Mouse (Mus musculus): ENCODE measurements at regions not wholly inside any gene's neighbourhood (a gene's known extent, or its start where the extent isn't known, plus 50 kb on each side); places are given as distances from the start of the nearest gene placed in this dataset.
A peak's percentile ranks its signal among the peaks of the same experiment; 100 is the strongest.

GRCm38 (mm10) chr15:41154551-41155151 lies 1020.5 kb downstream of the 9330182O14Rik start:
- Histone ChIP-seq H3K27ac (replicated peaks; ENCODE audit: low read depth, low read length) (peak overlapping the region; percentile 58), H3K27me3 (ENCODE audit: control insufficient read depth, insufficient read depth, low read length) (no peaks in the 10 kb centered on the region), H3K4me3 (replicated peaks; ENCODE audit: low read depth, low read length) (peak overlapping the region; percentile 19), H3K4me2 (ENCODE audit: low read length) (peak overlapping the region; percentile 57), H3K36me3 (ENCODE audit: control insufficient read depth, insufficient read depth, low read length) (no peaks in the 10 kb centered on the region), H3K9ac (replicated peaks; ENCODE audit: low read length) (peak overlapping the region; percentile 38), H3K4me1 (ENCODE audit: control insufficient read depth, insufficient read depth, low read length) (peaks cover 14% of the 10 kb centered on the region; the same call in 1 of the 2 replicates), H3K9me3 (ENCODE audit: control insufficient read depth, low read length) (no peaks in the 10 kb centered on the region)
- DNase-seq: peak; percentile 65
- peak; percentile 9; the same call in 1 of the 2 replicates for ATAC-seq (ENCODE audit: low FRiP score, low TSS enrichment)
- 15% methylated on average over 7 of the region's 7 CpGs for WGBS

- H3K9me3 ChIP-seq (ENCODE audit: control insufficient read depth, low read length): no peaks in the 10 kb centered on the region
- no peaks in the 10 kb centered on the region for H3K27me3 ChIP-seq (ENCODE audit: control insufficient read depth, insufficient read depth, low read length)
- H3K9ac ChIP-seq (replicated peaks; ENCODE audit: low read length): peak overlapping the region; percentile 38
- peaks cover 14% of the 10 kb centered on the region; the same call in 1 of the 2 replicates for H3K4me1 ChIP-seq (ENCODE audit: control insufficient read depth, insufficient read depth, low read length)
- H3K4me2 ChIP-seq (ENCODE audit: low read length): peak overlapping the region; percentile 57
- ATAC-seq (ENCODE audit: low FRiP score, low TSS enrichment) (peak; percentile 77), DNase-seq (peak; percentile 76)
- H3K36me3 ChIP-seq (ENCODE audit: control insufficient read depth, insufficient read depth, low read length): no peaks in the 10 kb centered on the region
- peak overlapping the region; percentile 58 for H3K27ac ChIP-seq (replicated peaks; ENCODE audit: low read depth, low read length)
- WGBS: 4% methylated on average over 16 of the region's 16 CpGs
- H3K4me3 ChIP-seq (replicated peaks; ENCODE audit: low read depth, low read length): peak overlapping the region; percentile 19
Observed at GRCm38 (mm10) chr15:41155169-41155638, 1021.0 kb downstream of the 9330182O14Rik start.

- Histone ChIP-seq H3K27me3 (ENCODE audit: control insufficient read depth, insufficient read depth, low read length) (no peaks in the 10 kb centered on the region), H3K9ac (replicated peaks; ENCODE audit: low read length) (no peak overlapping the region), H3K36me3 (ENCODE audit: control insufficient read depth, insufficient read depth, low read length) (no peaks in the 10 kb centered on the region), H3K27ac (replicated peaks; ENCODE audit: low read depth, low read length) (no peak overlapping the region), H3K9me3 (ENCODE audit: control insufficient read depth, low read length) (no peaks in the 10 kb centered on the region), H3K4me1 (ENCODE audit: control insufficient read depth, insufficient read depth, low read length) (peaks cover 14% of the 10 kb centered on the region; the same call in 1 of the 2 replicates), H3K4me2 (ENCODE audit: low read length) (no peak overlapping the region), H3K4me3 (replicated peaks; ENCODE audit: low read depth, low read length) (no peak overlapping the region)
- no peak for ATAC-seq (ENCODE audit: low FRiP score, low TSS enrichment)
- no peak for DNase-seq
Observed at GRCm38 (mm10) chr15:41157802-41158201, 1023.6 kb downstream of the 9330182O14Rik start.

GRCm38 (mm10) chr15:41162268-41162667 lies 1028.1 kb downstream of the 9330182O14Rik start:
- Histone ChIP-seq H3K9me3 (ENCODE audit: control insufficient read depth, low read length) (no peaks in the 10 kb centered on the region), H3K4me2 (ENCODE audit: low read length) (no peak overlapping the region), H3K9ac (replicated peaks; ENCODE audit: low read length) (no peak overlapping the region), H3K36me3 (ENCODE audit: control insufficient read depth, insufficient read depth, low read length) (no peaks in the 10 kb centered on the region), H3K4me1 (ENCODE audit: control insufficient read depth, insufficient read depth, low read length) (no peaks in the 10 kb centered on the region), H3K27ac (replicated peaks; ENCODE audit: low read depth, low read length) (no peak overlapping the region), H3K27me3 (ENCODE audit: control insufficient read depth, insufficient read depth, low read length) (no peaks in the 10 kb centered on the region), H3K4me3 (replicated peaks; ENCODE audit: low read depth, low read length) (no peak overlapping the region)
- ATAC-seq (ENCODE audit: low FRiP score, low TSS enrichment) (no peak), DNase-seq (peak; percentile 21)
- WGBS: 35% methylated on average over 8 of the region's 8 CpGs

DNA sequence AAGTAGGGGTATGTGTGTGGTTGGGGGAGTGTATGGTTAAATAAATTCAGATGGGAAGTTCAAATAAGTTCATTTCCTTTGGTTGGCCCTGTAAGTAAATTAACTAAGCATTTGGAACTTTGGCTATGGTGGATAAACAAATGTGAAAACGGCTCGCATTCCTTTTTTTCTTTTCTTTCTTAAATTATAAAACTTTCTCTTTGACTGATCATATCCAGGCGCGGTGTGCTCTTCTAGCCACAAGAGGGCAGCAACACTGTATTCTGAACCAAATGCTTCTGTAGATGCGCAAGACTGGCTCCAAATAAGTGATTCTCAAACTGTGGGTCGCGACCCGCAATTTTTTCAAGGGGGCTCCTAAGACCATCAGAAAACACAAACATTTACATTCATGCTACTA lies 1028.6 kb downstream of the 9330182O14Rik start:
- Histone ChIP-seq H3K9me3 (ENCODE audit: control insufficient read depth, low read length) (no peaks in the 10 kb centered on the region), H3K4me1 (ENCODE audit: control insufficient read depth, insufficient read depth, low read length) (no peaks in the 10 kb centered on the region), H3K27ac (replicated peaks; ENCODE audit: low read depth, low read length) (no peak overlapping the region), H3K4me2 (ENCODE audit: low read length) (no peak overlapping the region), H3K27me3 (ENCODE audit: control insufficient read depth, insufficient read depth, low read length) (no peaks in the 10 kb centered on the region), H3K9ac (replicated peaks; ENCODE audit: low read length) (no peak overlapping the region), H3K36me3 (ENCODE audit: control insufficient read depth, insufficient read depth, low read length) (no peaks in the 10 kb centered on the region), H3K4me3 (replicated peaks; ENCODE audit: low read depth, low read length) (no peak overlapping the region)
- ATAC-seq (ENCODE audit: low FRiP score, low TSS enrichment) (no peak), DNase-seq (peak; percentile 89)
- WGBS: 4% methylated on average over 8 of the region's 8 CpGs

DNA sequence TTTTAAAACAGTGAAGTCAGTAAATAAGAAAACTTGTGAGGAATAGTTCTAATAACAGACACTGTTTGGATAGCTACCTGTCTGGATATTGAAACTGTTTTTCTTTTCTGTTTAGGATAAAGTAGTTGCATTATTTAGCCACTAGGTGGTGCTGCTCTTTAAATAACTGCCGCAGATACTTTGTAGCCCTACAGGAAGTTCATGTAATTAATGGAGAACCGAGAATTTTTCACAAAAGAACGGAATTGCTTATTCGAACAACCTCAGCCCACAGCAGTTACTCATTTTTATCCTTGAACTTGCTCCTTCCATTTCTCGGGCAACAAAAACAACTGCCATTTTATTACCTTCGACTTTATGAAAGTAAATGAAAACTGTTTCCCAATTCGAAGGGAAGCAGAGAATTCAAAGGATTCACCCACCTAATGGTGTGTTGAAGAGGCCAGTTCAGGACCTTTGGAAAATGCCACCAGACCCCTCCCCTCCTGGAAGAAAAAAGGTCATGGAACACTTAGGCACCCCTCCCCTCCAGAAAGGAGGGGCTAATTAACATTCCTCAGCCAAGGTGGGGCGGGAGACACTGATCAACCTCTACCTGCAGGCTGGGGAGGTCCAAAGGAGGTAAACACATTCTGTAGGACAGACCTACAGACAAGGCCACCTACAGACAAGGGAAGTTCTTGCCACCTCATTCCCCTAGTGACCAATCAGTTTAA lies 1029.6 kb downstream of the 9330182O14Rik start:
- peak overlapping the region; percentile 40 for H3K4me2 ChIP-seq (ENCODE audit: low read length)
- no peak overlapping the region for H3K9ac ChIP-seq (replicated peaks; ENCODE audit: low read length)
- ATAC-seq (ENCODE audit: low FRiP score, low TSS enrichment) (peak; percentile 72; the same call in 1 of the 2 replicates), DNase-seq (peak; percentile 88)
- no peaks in the 10 kb centered on the region for H3K4me1 ChIP-seq (ENCODE audit: control insufficient read depth, insufficient read depth, low read length)
- 23% methylated on average over 8 of the region's 8 CpGs for WGBS
- H3K27ac ChIP-seq (replicated peaks; ENCODE audit: low read depth, low read length): no peak overlapping the region
- no peaks in the 10 kb centered on the region for H3K36me3 ChIP-seq (ENCODE audit: control insufficient read depth, insufficient read depth, low read length)
- no peak overlapping the region for H3K4me3 ChIP-seq (replicated peaks; ENCODE audit: low read depth, low read length)
- H3K27me3 ChIP-seq (ENCODE audit: control insufficient read depth, insufficient read depth, low read length): no peaks in the 10 kb centered on the region
- H3K9me3 ChIP-seq (ENCODE audit: control insufficient read depth, low read length): no peaks in the 10 kb centered on the region

DNA sequence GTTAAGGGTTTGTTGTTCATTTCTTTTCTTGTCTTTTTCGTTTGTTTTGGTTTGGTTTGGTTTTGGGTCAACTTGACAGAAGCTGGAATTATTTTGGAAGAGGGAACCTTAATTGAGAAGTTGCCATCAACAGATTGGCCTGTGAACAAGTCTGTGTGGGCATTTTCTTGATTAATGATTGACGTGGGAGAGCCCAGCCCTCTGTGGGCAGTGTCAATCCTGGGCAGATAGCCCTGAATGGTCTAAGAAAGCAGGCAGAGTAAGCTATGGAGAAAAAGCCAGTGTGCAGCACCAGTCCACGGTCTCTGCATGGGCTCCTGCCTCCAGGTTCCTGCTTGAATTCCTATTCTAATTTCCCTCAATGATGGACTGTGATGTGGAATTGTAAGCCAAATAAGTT lies 1031.4 kb downstream of the 9330182O14Rik start:
- no peak overlapping the region for H3K4me2 ChIP-seq (ENCODE audit: low read length)
- WGBS: 80% methylated on average over 3 of the region's 3 CpGs
- no peak overlapping the region for H3K9ac ChIP-seq (replicated peaks; ENCODE audit: low read length)
- no peaks in the 10 kb centered on the region for H3K4me1 ChIP-seq (ENCODE audit: control insufficient read depth, insufficient read depth, low read length)
- ATAC-seq (ENCODE audit: low FRiP score, low TSS enrichment) (no peak), DNase-seq (no peak)
- H3K36me3 ChIP-seq (ENCODE audit: control insufficient read depth, insufficient read depth, low read length): no peaks in the 10 kb centered on the region
- no peak overlapping the region for H3K27ac ChIP-seq (replicated peaks; ENCODE audit: low read depth, low read length)
- no peaks in the 10 kb centered on the region for H3K9me3 ChIP-seq (ENCODE audit: control insufficient read depth, low read length)
- no peak overlapping the region for H3K4me3 ChIP-seq (replicated peaks; ENCODE audit: low read depth, low read length)
- H3K27me3 ChIP-seq (ENCODE audit: control insufficient read depth, insufficient read depth, low read length): no peaks in the 10 kb centered on the region

DNA sequence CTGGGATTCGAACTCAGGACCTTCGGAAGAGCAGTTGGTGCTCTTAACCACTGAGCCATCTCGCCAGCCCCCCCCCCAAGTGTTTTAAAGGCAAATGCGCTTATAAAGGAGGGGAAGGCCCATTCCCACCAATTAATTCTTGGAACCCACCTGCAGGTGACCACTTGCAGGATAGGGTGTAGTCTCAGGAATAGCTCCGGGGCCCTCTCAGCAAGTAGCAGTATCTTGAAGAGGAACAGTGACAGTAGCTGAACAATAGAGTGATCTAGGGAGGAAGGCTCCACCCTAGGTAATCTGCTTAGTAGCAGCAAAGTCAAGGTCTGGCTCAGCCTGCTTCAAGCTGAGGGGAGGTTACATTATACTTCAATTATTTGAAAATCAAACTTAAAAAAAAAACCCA lies 1056.6 kb downstream of the 9330182O14Rik start:
- Histone ChIP-seq H3K4me1 (ENCODE audit: control insufficient read depth, insufficient read depth, low read length) (no peaks in the 10 kb centered on the region), H3K27me3 (ENCODE audit: control insufficient read depth, insufficient read depth, low read length) (no peaks in the 10 kb centered on the region), H3K4me3 (replicated peaks; ENCODE audit: low read depth, low read length) (no peak overlapping the region), H3K9ac (replicated peaks; ENCODE audit: low read length) (no peak overlapping the region), H3K4me2 (ENCODE audit: low read length) (no peak overlapping the region), H3K36me3 (ENCODE audit: control insufficient read depth, insufficient read depth, low read length) (no peaks in the 10 kb centered on the region), H3K27ac (replicated peaks; ENCODE audit: low read depth, low read length) (no peak overlapping the region), H3K9me3 (ENCODE audit: control insufficient read depth, low read length) (no peaks in the 10 kb centered on the region)
- WGBS: 79% methylated on average over 5 of the region's 5 CpGs
- ATAC-seq (ENCODE audit: low FRiP score, low TSS enrichment) (no peak), DNase-seq (no peak)

DNA sequence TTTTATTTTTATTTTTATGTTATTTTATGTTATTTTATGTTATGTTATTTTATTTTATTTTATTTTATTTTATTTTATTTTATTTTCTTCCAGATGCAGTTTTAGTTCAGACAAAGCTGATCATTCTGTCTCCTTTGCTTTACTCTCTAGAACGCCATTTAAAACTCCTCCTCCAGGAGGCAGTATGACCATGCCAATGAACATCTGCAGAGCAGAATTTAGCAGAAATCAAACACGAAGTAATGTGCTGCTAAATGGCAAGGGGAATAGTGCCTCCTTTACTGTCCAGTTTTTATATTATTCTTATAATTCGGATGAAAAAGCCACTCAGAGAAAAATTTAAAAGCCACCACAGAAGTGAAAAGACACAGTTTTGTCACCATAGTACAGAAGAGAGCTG lies 1059.1 kb downstream of the 9330182O14Rik start:
- H3K4me2 ChIP-seq (ENCODE audit: low read length): no peak overlapping the region
- no peak overlapping the region for H3K27ac ChIP-seq (replicated peaks; ENCODE audit: low read depth, low read length)
- DNase-seq: peak; percentile 85
- H3K4me3 ChIP-seq (replicated peaks; ENCODE audit: low read depth, low read length): no peak overlapping the region
- H3K9ac ChIP-seq (replicated peaks; ENCODE audit: low read length): no peak overlapping the region
- ATAC-seq (ENCODE audit: low FRiP score, low TSS enrichment): no peak; the same call in 1 of the 2 replicates
- no peaks in the 10 kb centered on the region for H3K27me3 ChIP-seq (ENCODE audit: control insufficient read depth, insufficient read depth, low read length)
- no peaks in the 10 kb centered on the region for H3K4me1 ChIP-seq (ENCODE audit: control insufficient read depth, insufficient read depth, low read length)
- WGBS: 28% methylated on average over 3 of the region's 3 CpGs
- H3K9me3 ChIP-seq (ENCODE audit: control insufficient read depth, low read length): no peaks in the 10 kb centered on the region
- no peaks in the 10 kb centered on the region for H3K36me3 ChIP-seq (ENCODE audit: control insufficient read depth, insufficient read depth, low read length)
